ENCODE assay signal across 24 mouse cellular contexts in the genomic region with DNA sequence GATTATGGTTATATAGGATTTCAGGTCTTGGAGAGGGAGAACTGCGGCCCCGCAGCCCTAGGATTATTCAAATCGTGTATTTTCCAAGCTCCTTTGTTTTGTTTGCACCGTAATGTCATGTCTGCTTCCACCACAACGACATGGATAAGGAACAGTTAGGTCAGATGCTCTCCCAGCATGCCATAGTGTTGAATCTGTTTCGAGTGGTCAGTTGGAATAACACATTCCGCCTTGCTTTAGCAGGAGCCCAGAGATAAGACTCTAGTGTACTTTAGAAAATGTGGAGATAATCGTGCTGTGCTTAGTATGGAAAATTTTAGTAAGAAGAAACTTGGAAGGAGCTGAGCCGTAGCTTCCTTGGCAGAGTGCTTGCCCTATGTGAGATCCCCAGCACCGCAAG. TPM values are rescaled to one million over a fixed set of nuclear protein-coding genes. Genes with fewer than 3 reads are reported as not detected.
DNase-seq lines count a peak whose midpoint lies in the region; ATAC-seq lines count a peak whose summit lies in the region.
"Had no signal": no experiment of that assay in that cellular context is flagged by ENCODE, and none has a peak within 500 bp of the region (broad histone marks: within the 10 kb centered on the region; RNA-seq: fewer than 3 reads in every experiment).

No protein-coding gene starts in this region.

- no peak for DNase-seq in embryonic facial prominence, embryonic 10.5 days (ENCODE audit: low spot score)
- DNase-seq in heart, postnatal 10 days, result no peak
- DNase-seq in midbrain, embryonic 11.5 days (ENCODE audit: low spot score, missing footprints), result peak; percentile 28
- DNase-seq in adrenal gland, postnatal 10 days, result no peak
- DNase-seq in retina, embryonic 14.5 days (ENCODE audit: low spot score), result no peak
- DNase-seq: adrenal gland, postnatal 14 days; cerebellum, adult 2 months; cerebellum, postnatal 25 days; embryo, embryonic 11 days; gastrocnemius, adult 2 months; kidney, adult 9 months; kidney, postnatal 36 days; layer of hippocampus, postnatal 36 days; liver, postnatal 0 days had no signal

- H3K36me3 ChIP-seq in embryonic facial prominence, embryonic 12.5 days, result no peaks in the 10 kb centered on the region
- H3K36me3 ChIP-seq in embryonic facial prominence, embryonic 10.5 days (replicated peaks), result no peaks in the 10 kb centered on the region
- H3K36me3 ChIP-seq in heart, embryonic 15.5 days, result no peaks in the 10 kb centered on the region
- H3K36me3 ChIP-seq in midbrain, embryonic 11.5 days (ENCODE audit: control insufficient read depth, insufficient read depth, low read length), result no peaks in the 10 kb centered on the region
- no peaks in the 10 kb centered on the region for H3K36me3 ChIP-seq in midbrain, embryonic 13.5 days
- H3K36me3 ChIP-seq: midbrain, embryonic 10.5 days; neural tube, embryonic 15.5 days had no signal

- H3K4me1 ChIP-seq in embryonic facial prominence, embryonic 12.5 days, result peaks cover 3% of the 10 kb centered on the region; the same call in 1 of the 2 replicates
- H3K4me1 ChIP-seq in embryonic facial prominence, embryonic 10.5 days, result peaks cover 3% of the 10 kb centered on the region; the same call in 1 of the 2 replicates
- H3K4me1 ChIP-seq in heart, embryonic 15.5 days (replicated peaks), result peaks cover 13% of the 10 kb centered on the region
- H3K4me1 ChIP-seq in midbrain, embryonic 11.5 days (ENCODE audit: control insufficient read depth, insufficient read depth, low read length), result no peaks in the 10 kb centered on the region
- no peaks in the 10 kb centered on the region for H3K4me1 ChIP-seq in midbrain, embryonic 13.5 days (replicated peaks)
- H3K4me1 ChIP-seq: midbrain, embryonic 10.5 days; neural tube, embryonic 15.5 days had no signal

- H3K27me3 ChIP-seq in embryonic facial prominence, embryonic 12.5 days, result no peaks in the 10 kb centered on the region
- H3K27me3 ChIP-seq in embryonic facial prominence, embryonic 10.5 days (replicated peaks; ENCODE audit: low read depth, poor library complexity, severe bottlenecking), result peaks cover 7% of the 10 kb centered on the region
- H3K27me3 ChIP-seq in heart, embryonic 15.5 days, result peaks cover 5% of the 10 kb centered on the region; the same call in 1 of the 2 replicates
- H3K27me3 ChIP-seq in midbrain, embryonic 11.5 days (ENCODE audit: control insufficient read depth, insufficient read depth, low read length), result no peaks in the 10 kb centered on the region
- peaks cover 6% of the 10 kb centered on the region for H3K27me3 ChIP-seq in midbrain, embryonic 13.5 days

- no peak for ATAC-seq in embryonic facial prominence, embryonic 12.5 days (ENCODE audit: insufficient number of reproducible peaks, insufficient read depth, low FRiP score, low TSS enrichment)
- ATAC-seq in heart, embryonic 15.5 days (replicated peaks; ENCODE audit: insufficient number of reproducible peaks, insufficient read depth, low FRiP score, low read depth), result peak; percentile 62; the same call in 1 of the 2 replicates
- no peak for ATAC-seq in midbrain, embryonic 11.5 days (ENCODE audit: low FRiP score)
- ATAC-seq in midbrain, embryonic 13.5 days, result no peak
- ATAC-seq: forebrain, embryonic 14.5 days; hindbrain, postnatal 0 days; intestine, embryonic 16.5 days; liver, postnatal 0 days; lung, postnatal 0 days had no signal

- H3K4me3 ChIP-seq in embryonic facial prominence, embryonic 12.5 days, result no peak overlapping the region
- no peak overlapping the region for H3K4me3 ChIP-seq in embryonic facial prominence, embryonic 10.5 days
- H3K4me3 ChIP-seq in heart, embryonic 15.5 days, result no peak overlapping the region
- H3K4me3 ChIP-seq in midbrain, embryonic 11.5 days (ENCODE audit: low read depth, low read length), result no peak overlapping the region
- H3K4me3 ChIP-seq in midbrain, embryonic 13.5 days (replicated peaks), result no peak overlapping the region
- H3K4me3 ChIP-seq: gastrocnemius, adult 2 months; midbrain, embryonic 10.5 days; neural tube, embryonic 15.5 days had no signal

- no peak overlapping the region for H3K9ac ChIP-seq in embryonic facial prominence, embryonic 12.5 days
- no peak overlapping the region for H3K9ac ChIP-seq in heart, embryonic 15.5 days
- no peak overlapping the region for H3K9ac ChIP-seq in midbrain, embryonic 11.5 days (ENCODE audit: low read length)
- no peak overlapping the region for H3K9ac ChIP-seq in midbrain, embryonic 13.5 days (replicated peaks)
- H3K9ac ChIP-seq: liver, postnatal 0 days; neural tube, embryonic 15.5 days had no signal

- 68% methylated on average over 10 of the region's 10 CpGs for WGBS in embryonic facial prominence, embryonic 12.5 days
- WGBS in embryonic facial prominence, embryonic 10.5 days, result 85% methylated on average over 10 of the region's 10 CpGs
- 29% methylated on average over 10 of the region's 10 CpGs for WGBS in heart, embryonic 15.5 days
- 81% methylated on average over 10 of the region's 10 CpGs for WGBS in midbrain, embryonic 11.5 days
- 80% methylated on average over 10 of the region's 10 CpGs for WGBS in midbrain, embryonic 13.5 days

- no peak overlapping the region for H3K4me2 ChIP-seq in embryonic facial prominence, embryonic 12.5 days (replicated peaks)
- no peak overlapping the region for H3K4me2 ChIP-seq in heart, embryonic 15.5 days
- H3K4me2 ChIP-seq in midbrain, embryonic 11.5 days, result no peak overlapping the region
- no peak overlapping the region for H3K4me2 ChIP-seq in midbrain, embryonic 13.5 days (replicated peaks)
- H3K4me2 ChIP-seq: neural tube, embryonic 15.5 days had no signal

- intact Hi-C loops in heart, postnatal 10 days (cut with DNase I), result no loop called here

- 0 out of 2 replicates have a peak overlapping the region, but pooled peaks have one; percentile 19 for H3K27ac ChIP-seq in embryonic facial prominence, embryonic 12.5 days
- H3K27ac ChIP-seq in embryonic facial prominence, embryonic 10.5 days (replicated peaks), result no peak overlapping the region
- H3K27ac ChIP-seq in heart, embryonic 15.5 days, result 0 out of 2 replicates have a peak overlapping the region, but pooled peaks have one; percentile 21
- no peak overlapping the region for H3K27ac ChIP-seq in midbrain, embryonic 11.5 days (ENCODE audit: low read depth, low read length)
- no peak overlapping the region for H3K27ac ChIP-seq in midbrain, embryonic 13.5 days
- H3K27ac ChIP-seq: gastrocnemius, adult 2 months; hindbrain, postnatal 0 days; macrophage; midbrain, embryonic 10.5 days; neural tube, embryonic 15.5 days had no signal

- no peaks in the 10 kb centered on the region for H3K9me3 ChIP-seq in embryonic facial prominence, embryonic 12.5 days
- no peaks in the 10 kb centered on the region for H3K9me3 ChIP-seq in embryonic facial prominence, embryonic 10.5 days
- no peaks in the 10 kb centered on the region for H3K9me3 ChIP-seq in heart, embryonic 15.5 days (replicated peaks)
- no peaks in the 10 kb centered on the region for H3K9me3 ChIP-seq in midbrain, embryonic 11.5 days (ENCODE audit: control insufficient read depth, low read length)
- no peaks in the 10 kb centered on the region for H3K9me3 ChIP-seq in midbrain, embryonic 13.5 days
- H3K9me3 ChIP-seq: midbrain, embryonic 10.5 days; neural tube, embryonic 15.5 days had no signal

RNA-seq across cellular contexts. Expression of a gene that starts 27.4 kb away (rescaled TPM):
- 47.8 and 57.0 TPM in 2 replicates for polyA plus RNA-seq in embryonic facial prominence, embryonic 12.5 days (2016; fragmentation: Nextera tagmentation; extraction: Ambion mirVana)
- polyA plus RNA-seq in embryonic facial prominence, embryonic 10.5 days (2016; fragmentation: Nextera tagmentation; extraction: Ambion mirVana), result 40.7 and 41.3 TPM in 2 replicates
- polyA plus RNA-seq in heart, embryonic 15.5 days (2015; fragmentation: Nextera tagmentation; extraction: Ambion mirVana), result 34.4 and 36.0 TPM in 2 replicates
- total RNA-seq in heart, postnatal 10 days (2021), result 10 to 100 TPM; 51.2 to 53.3 TPM
- polyA plus RNA-seq in midbrain, embryonic 11.5 days (2014; fragmentation: Nextera tagmentation; extraction: Ambion mirVana), result 47.2 and 48.7 TPM in 2 replicates
- polyA plus RNA-seq in midbrain, embryonic 13.5 days (2015; fragmentation: Nextera tagmentation; extraction: Ambion mirVana), result 58.7 and 59.6 TPM in 2 replicates
- total RNA-seq in adrenal gland, postnatal 10 days (2021), result 10 to 100 TPM; 66.8 to 71.2 TPM

Comparison
In these comparisons a context has a peak if more than half of its experiments do, and no peak if none do; other contexts are left out.
1. H3K27ac ChIP-seq: peak in embryonic facial prominence, embryonic 12.5 days (single experiment) and heart, embryonic 15.5 days (single experiment); none in embryonic facial prominence, embryonic 10.5 days (single experiment), midbrain, embryonic 11.5 days (single experiment) and midbrain, embryonic 13.5 days (single experiment).